Mouse (Mus musculus) stomach, embryonic 14.5 days (tissue): ENCODE data around the gene Stx11. TPM values are rescaled to one million over a fixed set of nuclear protein-coding genes. Genes with fewer than 3 reads are reported as not detected.

Source experiments
- ATAC-seq: fragments of 200-750 bp; cut with Nextera tagmentation; 2 replicates; pipeline ENCODE4 v1.8.0; 2017; ENCODE audit warnings: low read depth, moderate TSS enrichment; ENCODE audit not compliant: insufficient number of reproducible peaks, insufficient read depth, low FRiP score
- H3K27ac ChIP-seq: fragments of 300-500 bp; sonication (generic); 2 replicates; pipeline ENCODE4 v1.5.1; 2014; ENCODE audit warnings: mild to moderate bottlenecking, low read length, moderate library complexity, mixed read lengths
- H3K27me3 ChIP-seq: fragments of 300-500 bp; sonication (generic); 2 replicates; pipeline ENCODE4 v1.6.1; 2014; ENCODE audit warnings: low read length, control low read depth, mixed read lengths; ENCODE audit not compliant: control insufficient read depth, insufficient read depth
- H3K36me3 ChIP-seq: fragments of 300-500 bp; sonication (generic); 2 replicates; pipeline ENCODE4 v1.6.1; 2014; ENCODE audit warnings: mild to moderate bottlenecking, control low read depth, low read length, moderate library complexity, mixed read lengths; ENCODE audit not compliant: control insufficient read depth, insufficient read depth
- H3K4me1 ChIP-seq: fragments of 300-500 bp; sonication (generic); 2 replicates; pipeline ENCODE4 v1.6.1; 2014; ENCODE audit warnings: low read length, control low read depth, mixed read lengths; ENCODE audit not compliant: control insufficient read depth, insufficient read depth
- H3K4me2 ChIP-seq: fragments of 300-500 bp; sonication (generic); replicated peaks from 2 replicates; pipeline ENCODE4 v1.6.1; 2014; ENCODE audit warnings: low read depth, low read length, control low read depth
- H3K4me3 ChIP-seq: fragments of 300-500 bp; sonication (generic); 2 replicates; pipeline ENCODE4 v1.5.1; 2014; ENCODE audit warnings: low read depth, low read length, control low read depth
- H3K9ac ChIP-seq: fragments of 300-500 bp; sonication (generic); replicated peaks from 2 replicates; pipeline ENCODE4 v1.6.1; 2014; ENCODE audit warnings: low read depth, mild to moderate bottlenecking, control low read depth, low read length, moderate library complexity, mixed read lengths
- H3K9me3 ChIP-seq: fragments of 300-500 bp; sonication (generic); 2 replicates; pipeline ENCODE4 v1.6.1; 2016; ENCODE audit warnings: low read depth, low read length, control low read depth; ENCODE audit not compliant: control insufficient read depth
- WGBS: fragments of 180-500 bp; shearing (Covaris S2); extraction: QIAGEN DNeasy Blood & Tissue Kit; methylation state at CpG from one replicate; pipeline ENCODE4 v1.1.7; 2014; 5-methylcytosine and 5-hydroxymethylcytosine counted together
- polyA plus RNA-seq: library from polyadenylated mRNA; unstranded; fragments of >200 nt; fragmentation: Nextera tagmentation; extraction: Ambion mirVana; gene quantifications from 2 replicates; pipeline ENCODE4 v1.2.1, GENCODE M21; 2014

Gene Stx11
- polyA plus RNA-seq, 1 experiment from 2014 or later: 4.0 TPM

- ATAC-seq: no peak
- no peaks in the 10 kb centered on the region for H3K9me3 ChIP-seq
- 94% methylated on average over 5 of the region's 5 CpGs for WGBS
- H3K4me1 ChIP-seq: no peaks in the 10 kb centered on the region
- H3K4me3 ChIP-seq: no peak overlapping the region
- no peaks in the 10 kb centered on the region for H3K36me3 ChIP-seq
- no peaks in the 10 kb centered on the region for H3K27me3 ChIP-seq
- no peak overlapping the region for H3K9ac ChIP-seq
- no peak overlapping the region for H3K27ac ChIP-seq
- H3K4me2 ChIP-seq: no peak overlapping the region
Observed at GRCm38 (mm10) chr10:12899901-12900300, 64.2 kb downstream of the Stx11 start.

- ATAC-seq: no peak
- 93% methylated on average over 3 of the region's 3 CpGs for WGBS
Observed at GRCm38 (mm10) chr10:12893339-12893738, 70.8 kb downstream of the Stx11 start.

GRCm38 (mm10) chr10:12888373-12888772 is 75.7 kb downstream of the Stx11 start:
- no peak overlapping the region for H3K4me2 ChIP-seq
- no peaks in the 10 kb centered on the region for H3K9me3 ChIP-seq
- 70% methylated on average over 13 of the region's 13 CpGs for WGBS
- no peak overlapping the region for H3K27ac ChIP-seq
- no peak overlapping the region for H3K4me3 ChIP-seq
- ATAC-seq: no peak
- H3K36me3 ChIP-seq: no peaks in the 10 kb centered on the region
- H3K4me1 ChIP-seq: no peaks in the 10 kb centered on the region
- no peak overlapping the region for H3K9ac ChIP-seq
- H3K27me3 ChIP-seq: no peaks in the 10 kb centered on the region

More at GRCm38 (mm10) chr10:12893339-12893738, 70.8 kb downstream of the Stx11 start:
- no peaks in the 10 kb centered on the region for H3K9me3 ChIP-seq
- no peaks in the 10 kb centered on the region for H3K4me1 ChIP-seq
- no peaks in the 10 kb centered on the region for H3K27me3 ChIP-seq
- H3K9ac ChIP-seq: no peak overlapping the region
- H3K4me2 ChIP-seq: no peak overlapping the region
- H3K27ac ChIP-seq: no peak overlapping the region
- H3K36me3 ChIP-seq: no peaks in the 10 kb centered on the region
- no peak overlapping the region for H3K4me3 ChIP-seq

Other genes with a start within 250 kb of the Stx11 start
- gene Utrn, start 94.9 kb downstream of the Stx11 start, polyA plus RNA-seq: 90.3 and 91.0 TPM in 2 replicates
- 45.9 and 47.4 TPM in 2 replicates for gene Sf3b5, start 41.0 kb upstream of the Stx11 start, polyA plus RNA-seq
- gene Plagl1, start 96.2 kb upstream of the Stx11 start, polyA plus RNA-seq: 466 and 470 TPM in 2 replicates
- gene Zc2hc1b, start 213.7 kb upstream of the Stx11 start, polyA plus RNA-seq: not detected in 2 replicates
- gene Ltv1, start 228.9 kb upstream of the Stx11 start, polyA plus RNA-seq: 75.6 and 80.2 TPM in 2 replicates